Mouse (Mus musculus): ENCODE measurements around the gene Tagap. TPM values are rescaled to one million over a fixed set of nuclear protein-coding genes. Genes with fewer than 3 reads are reported as not detected.

Gene Tagap
- polyA plus RNA-seq, 1 experiment: 1.0 TPM

DNA sequence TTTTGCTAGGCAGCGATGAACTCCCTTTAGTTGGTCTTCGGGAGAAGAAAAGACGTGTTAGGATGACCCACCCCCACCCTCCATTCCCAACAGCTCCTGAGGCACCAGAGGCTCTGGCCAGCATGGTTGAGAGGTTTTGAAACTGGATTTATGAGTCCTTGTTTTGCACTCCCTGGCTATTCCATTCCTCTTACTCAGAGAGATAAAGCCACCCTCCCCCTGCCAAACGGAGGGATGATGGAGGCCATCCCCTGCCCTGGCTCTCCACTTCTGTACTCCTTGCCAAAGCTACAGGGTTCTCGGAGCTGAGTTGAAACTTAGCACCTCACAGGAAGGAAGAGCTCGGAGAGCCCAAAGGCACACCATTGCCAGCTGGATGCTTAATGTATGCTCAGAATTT is 26.6 kb upstream of the Tagap start:
- no peak overlapping the region for H3ac ChIP-seq (ENCODE audit: control insufficient read depth, insufficient read length)
- no peaks in the 10 kb centered on the region for H3K27me3 ChIP-seq (ENCODE audit: control insufficient read depth, insufficient read depth, insufficient read length)
- H3K36me3 ChIP-seq (ENCODE audit: control insufficient read depth, insufficient read depth): no peaks in the 10 kb centered on the region
- H3K79me2 ChIP-seq (ENCODE audit: control insufficient read depth, insufficient read depth): no peaks in the 10 kb centered on the region
- TF ChIP-seq USF1 (IDR thresholded peaks at IDR 0.05; ENCODE audit: low read depth) (no peak), POLR2A (IDR thresholded peaks at IDR 0.05; ENCODE audit: insufficient read length, low read depth) (no peak), MYOG (IDR thresholded peaks at IDR 0.05; ENCODE audit: control insufficient read depth in 1 of 3, insufficient read depth in 1 of 3, insufficient read length in 2 of 3, low read depth in 2 of 3) (no peak), E2F4 (IDR thresholded peaks at IDR 0.05; ENCODE audit: insufficient read depth) (no peak), REST (IDR thresholded peaks at IDR 0.05; ENCODE audit: insufficient read depth, insufficient read length) (no peak), TCF3 (IDR thresholded peaks at IDR 0.05; ENCODE audit: insufficient read length, low read depth) (no peak), POLR2AphosphoS2 (IDR thresholded peaks at IDR 0.05; ENCODE audit: insufficient read length, low read depth) (no peak), TCF12 (IDR thresholded peaks at IDR 0.05; ENCODE audit: insufficient read depth, poor library complexity, severe bottlenecking) (no peak)
- no peak overlapping the region for H3K4me3 ChIP-seq
- H3K4me2 ChIP-seq (ENCODE audit: low read depth): no peak overlapping the region

DNA sequence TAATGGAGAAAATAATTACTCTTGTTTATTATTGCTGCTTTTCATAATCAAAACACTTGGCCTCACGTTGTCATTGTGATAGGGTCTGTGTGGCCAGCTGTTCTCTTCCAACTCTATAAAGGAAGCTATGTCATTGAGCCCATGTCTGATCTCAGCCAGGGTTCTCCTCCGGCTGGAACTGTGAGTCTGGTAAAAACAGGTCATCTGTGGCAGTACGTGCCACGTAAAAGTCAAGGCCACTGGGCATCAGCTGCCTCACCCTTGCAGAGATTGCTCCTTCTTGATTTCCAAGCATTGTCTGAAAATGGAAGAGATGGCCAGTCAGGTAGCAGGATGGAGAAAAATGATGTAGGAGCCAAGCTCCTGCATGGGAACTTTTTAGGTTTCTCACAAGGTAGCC is 25.8 kb upstream of the Tagap start:
- no peaks in the 10 kb centered on the region for H3K79me2 ChIP-seq (ENCODE audit: control insufficient read depth, insufficient read depth)
- H3K4me3 ChIP-seq: no peak overlapping the region

DNA sequence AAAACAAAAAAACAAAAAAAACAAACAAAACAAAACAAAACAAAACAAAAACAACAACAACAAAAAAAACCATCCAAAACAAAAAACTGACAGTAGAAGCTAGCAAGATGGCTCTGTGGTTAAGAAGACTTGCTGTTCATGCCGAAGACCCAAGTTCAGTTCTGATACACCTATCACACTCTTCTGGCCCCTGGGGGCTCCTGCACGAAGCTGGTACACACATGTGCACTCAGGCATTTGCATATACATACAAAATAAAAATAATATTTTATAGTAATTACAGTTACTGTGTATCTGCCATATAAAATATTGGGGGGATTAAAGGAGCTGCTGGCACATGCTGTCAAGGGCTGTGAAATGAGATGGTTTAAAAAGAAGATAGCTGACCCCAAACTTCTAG is 24.3 kb upstream of the Tagap start:
- H3K4me2 ChIP-seq (ENCODE audit: low read depth): no peak overlapping the region
- TF ChIP-seq TCF3 (IDR thresholded peaks at IDR 0.05; ENCODE audit: insufficient read length, low read depth) (no peak), POLR2AphosphoS2 (IDR thresholded peaks at IDR 0.05; ENCODE audit: insufficient read length, low read depth) (no peak), POLR2A (IDR thresholded peaks at IDR 0.05; ENCODE audit: insufficient read length, low read depth) (no peak), MYOD1 (IDR thresholded peaks at IDR 0.05; ENCODE audit: control insufficient read depth in 1 of 3, insufficient read length in 2 of 3, low read depth in 2 of 3) (no peak), E2F4 (IDR thresholded peaks at IDR 0.05; ENCODE audit: insufficient read depth) (no peak), REST (IDR thresholded peaks at IDR 0.05; ENCODE audit: insufficient read depth, insufficient read length) (no peak), MYOG (IDR thresholded peaks at IDR 0.05; ENCODE audit: control insufficient read depth in 1 of 3, insufficient read depth in 1 of 3, insufficient read length in 2 of 3, low read depth in 2 of 3) (no peak), CEBPB (IDR thresholded peaks at IDR 0.05; ENCODE audit: insufficient read depth, poor library complexity, severe bottlenecking) (no peak), MAX (IDR thresholded peaks at IDR 0.05; ENCODE audit: low read depth) (no peak), TCF12 (IDR thresholded peaks at IDR 0.05; ENCODE audit: insufficient read depth, poor library complexity, severe bottlenecking) (no peak), USF1 (IDR thresholded peaks at IDR 0.05; ENCODE audit: low read depth) (no peak), SRF (IDR thresholded peaks at IDR 0.05; ENCODE audit: control insufficient read depth, insufficient read length, low read depth) (no peak)
- no peak overlapping the region for H3ac ChIP-seq (ENCODE audit: control insufficient read depth, insufficient read length)
- no peak overlapping the region for H3K4me3 ChIP-seq
- no peaks in the 10 kb centered on the region for H3K27me3 ChIP-seq (ENCODE audit: control insufficient read depth, insufficient read depth, insufficient read length)
- H3K79me2 ChIP-seq (ENCODE audit: control insufficient read depth, insufficient read depth): no peaks in the 10 kb centered on the region
- H3K36me3 ChIP-seq (ENCODE audit: control insufficient read depth, insufficient read depth): no peaks in the 10 kb centered on the region

More for the DNA sequence above, 25.8 kb upstream of the Tagap start:
- H3ac ChIP-seq (ENCODE audit: control insufficient read depth, insufficient read length): no peak overlapping the region
- no peak overlapping the region for H3K4me2 ChIP-seq (ENCODE audit: low read depth)
- TF ChIP-seq CEBPB (IDR thresholded peaks at IDR 0.05; ENCODE audit: insufficient read depth, poor library complexity, severe bottlenecking) (no peak), TCF3 (IDR thresholded peaks at IDR 0.05; ENCODE audit: insufficient read length, low read depth) (no peak), USF1 (IDR thresholded peaks at IDR 0.05; ENCODE audit: low read depth) (no peak), MAX (IDR thresholded peaks at IDR 0.05; ENCODE audit: low read depth) (no peak), E2F4 (IDR thresholded peaks at IDR 0.05; ENCODE audit: insufficient read depth) (no peak), POLR2A (IDR thresholded peaks at IDR 0.05; ENCODE audit: insufficient read length, low read depth) (no peak), REST (IDR thresholded peaks at IDR 0.05; ENCODE audit: insufficient read depth, insufficient read length) (no peak), SRF (IDR thresholded peaks at IDR 0.05; ENCODE audit: control insufficient read depth, insufficient read length, low read depth) (no peak)
- no peaks in the 10 kb centered on the region for H3K36me3 ChIP-seq (ENCODE audit: control insufficient read depth, insufficient read depth)
- no peaks in the 10 kb centered on the region for H3K27me3 ChIP-seq (ENCODE audit: control insufficient read depth, insufficient read depth, insufficient read length)

DNA sequence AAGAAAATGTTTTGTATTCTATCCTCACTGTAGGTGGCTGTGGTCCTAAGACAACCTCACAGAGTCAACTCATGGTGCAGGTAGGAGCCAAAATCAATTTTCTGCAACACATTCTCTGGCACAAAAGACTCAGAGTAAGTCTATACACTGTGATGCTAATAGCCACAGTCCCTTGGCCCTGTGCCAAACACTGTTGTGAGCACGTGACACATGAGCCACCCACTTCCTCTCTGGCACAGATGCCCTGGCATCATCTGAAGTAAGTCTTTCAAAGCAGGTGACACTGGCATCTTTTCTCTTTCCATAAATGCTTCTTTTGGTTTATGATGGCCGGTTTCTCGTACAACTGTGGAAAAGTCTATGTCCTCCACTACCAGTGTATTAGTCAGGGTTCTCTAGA is 23.4 kb upstream of the Tagap start:
- H3K79me2 ChIP-seq (ENCODE audit: control insufficient read depth, insufficient read depth): no peaks in the 10 kb centered on the region
- TF ChIP-seq USF1 (IDR thresholded peaks at IDR 0.05; ENCODE audit: low read depth) (peak; percentile 42), E2F4 (IDR thresholded peaks at IDR 0.05; ENCODE audit: insufficient read depth) (no peak)

DNA sequence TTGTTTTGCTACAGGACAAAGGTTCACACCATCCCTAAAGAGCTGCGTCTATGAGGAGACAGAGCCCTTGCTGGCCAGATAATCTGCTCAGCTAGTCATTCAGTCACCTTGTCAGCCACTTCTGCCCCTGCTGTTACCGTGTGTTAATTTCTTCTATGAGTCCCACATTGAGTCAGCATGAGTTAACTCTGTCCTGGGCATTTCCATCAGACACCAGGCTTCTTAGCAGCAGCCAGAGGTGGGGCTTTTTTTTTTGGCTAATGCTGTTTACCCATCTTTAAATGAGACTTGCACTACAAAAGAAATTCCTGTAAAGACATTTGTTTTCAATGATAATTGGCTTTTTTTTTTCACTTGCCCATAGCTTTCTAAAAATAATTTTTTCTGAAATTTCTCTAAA is 20.8 kb upstream of the Tagap start:
- Histone ChIP-seq H3K36me3 (ENCODE audit: control insufficient read depth, insufficient read depth) (no peaks in the 10 kb centered on the region), H3K4me2 (ENCODE audit: low read depth) (no peak overlapping the region), H3K27me3 (ENCODE audit: control insufficient read depth, insufficient read depth, insufficient read length) (no peaks in the 10 kb centered on the region), H3K79me2 (ENCODE audit: control insufficient read depth, insufficient read depth) (no peaks in the 10 kb centered on the region), H3ac (ENCODE audit: control insufficient read depth, insufficient read length) (no peak overlapping the region), H3K4me3 (no peak overlapping the region)
- no peak for TF ChIP-seq POLR2AphosphoS2 (IDR thresholded peaks at IDR 0.05; ENCODE audit: insufficient read length, low read depth)
- TF ChIP-seq CEBPB (IDR thresholded peaks at IDR 0.05; ENCODE audit: insufficient read depth, poor library complexity, severe bottlenecking): no peak
- no peak for TF ChIP-seq TCF3 (IDR thresholded peaks at IDR 0.05; ENCODE audit: insufficient read length, low read depth)
- TF ChIP-seq POLR2A (IDR thresholded peaks at IDR 0.05; ENCODE audit: insufficient read length, low read depth): no peak
- no peak for TF ChIP-seq E2F4 (IDR thresholded peaks at IDR 0.05; ENCODE audit: insufficient read depth)
- TF ChIP-seq REST (IDR thresholded peaks at IDR 0.05; ENCODE audit: insufficient read depth, insufficient read length): no peak
- no peak for TF ChIP-seq MYOD1 (IDR thresholded peaks at IDR 0.05; ENCODE audit: control insufficient read depth in 1 of 3, insufficient read length in 2 of 3, low read depth in 2 of 3)
- TF ChIP-seq MAX (IDR thresholded peaks at IDR 0.05; ENCODE audit: low read depth): no peak
- TF ChIP-seq MYOG (IDR thresholded peaks at IDR 0.05; ENCODE audit: control insufficient read depth in 1 of 3, insufficient read depth in 1 of 3, insufficient read length in 2 of 3, low read depth in 2 of 3): no peak
- TF ChIP-seq USF1 (IDR thresholded peaks at IDR 0.05; ENCODE audit: low read depth): no peak
- no peak for TF ChIP-seq SRF (IDR thresholded peaks at IDR 0.05; ENCODE audit: control insufficient read depth, insufficient read length, low read depth)

More for the DNA sequence above, 23.4 kb upstream of the Tagap start:
- H3K36me3 ChIP-seq (ENCODE audit: control insufficient read depth, insufficient read depth): no peaks in the 10 kb centered on the region
- no peak overlapping the region for H3K4me2 ChIP-seq (ENCODE audit: low read depth)
- H3K27me3 ChIP-seq (ENCODE audit: control insufficient read depth, insufficient read depth, insufficient read length): no peaks in the 10 kb centered on the region
- no peak overlapping the region for H3K4me3 ChIP-seq
- H3ac ChIP-seq (ENCODE audit: control insufficient read depth, insufficient read length): no peak overlapping the region

All from myocyte (in vitro differentiated cells).